Mouse (Mus musculus) G1E (cell line): ENCODE data around the gene Calu. TPM values are rescaled to one million over a fixed set of nuclear protein-coding genes. Genes with fewer than 3 reads are reported as not detected.

ENCODE experiments used
- ATAC-seq: 2 replicates; pipeline ENCODE4 v1.8.0; 2016; ENCODE audit warnings: mild to moderate bottlenecking; ENCODE audit not compliant: insufficient number of reproducible peaks, poor library complexity, low FRiP score, severe bottlenecking; ENCODE audit errors: extremely low read depth
- DNase-seq: peaks from one replicate; pipeline ENCODE4 v3.0.0; 2012; ENCODE audit warnings: low spot score
- H3K27me3 ChIP-seq: 2 replicates; pipeline ENCODE4 v1.6.1; 2012; ENCODE audit warnings: mild to moderate bottlenecking, low read length, inconsistent platforms; ENCODE audit not compliant: insufficient read depth
- H3K36me3 ChIP-seq: replicated peaks from 2 replicates; pipeline ENCODE3; 2012; ENCODE audit warnings: mild to moderate bottlenecking, inconsistent platforms
- H3K4me1 ChIP-seq: 2 replicates; pipeline ENCODE4 v1.6.1; 2012; ENCODE audit warnings: low read depth, low read length, inconsistent platforms, mixed read lengths; ENCODE audit not compliant: insufficient read depth
- H3K4me3 ChIP-seq: 2 replicates; pipeline ENCODE4 v1.5.1; 2012; ENCODE audit warnings: low read depth, mild to moderate bottlenecking, inconsistent platforms, low read length, moderate library complexity, mixed read lengths
- H3K9me3 ChIP-seq: replicated peaks from 2 replicates; pipeline ENCODE4 v1.6.1; 2012; ENCODE audit warnings: inconsistent platforms
- CTCF ChIP-seq: IDR thresholded peaks from 2 replicates; pipeline ENCODE4 v1.5.1; 2012; ENCODE audit warnings: low read depth, low read length, inconsistent platforms, mixed read lengths
- GATA1 ChIP-seq: IDR thresholded peaks from 2 replicates; pipeline ENCODE4 v1.6.1; 2012; ENCODE audit warnings: borderline replicate concordance, low read length, inconsistent platforms, mixed read lengths
- GATA2 ChIP-seq: IDR thresholded peaks from 2 replicates; pipeline ENCODE4 v1.6.1; 2012; ENCODE audit warnings: low read depth, low read length, inconsistent platforms, borderline replicate concordance
- POLR2AphosphoS5 ChIP-seq: IDR thresholded peaks from 2 replicates; pipeline ENCODE4 v1.6.1; 2012; ENCODE audit warnings: low read depth, low read length, inconsistent platforms; ENCODE audit not compliant: insufficient replicate concordance
- TAL1 ChIP-seq: conservative IDR thresholded peaks from 2 replicates; pipeline ENCODE4 v1.6.1; 2012; ENCODE audit warnings: low read depth, low read length, inconsistent platforms, mixed read lengths
- polyA plus RNA-seq: library from polyadenylated mRNA; stranded (reverse); fragments of >175 nt; gene quantifications from 2 replicates; pipeline ENCODE4 v1.2.3, GENCODE M21; 2012
- total RNA-seq, 2 experiments: library from RNA; stranded (forward) in 1 of 2; stranded (reverse) in 1 of 2; fragments of 200-1000 nt in 1 of 2; fragments of >200 nt in 1 of 2; fragmentation: Nextera tagmentation in 1 of 2; gene quantifications; 2 replicates each; pipeline ENCODE4 v1.2.3; 2014 to 2017

Gene Calu
- total and polyA plus RNA-seq, 3 experiments, result 25.4 to 113 (median 62.8) TPM

- H3K4me1 ChIP-seq, result peaks cover 24% of the 10 kb centered on the region
- H3K4me3 ChIP-seq, result no peak overlapping the region
- no peaks in the 10 kb centered on the region for H3K36me3 ChIP-seq
- DNase-seq, result no peak
- peaks cover 51% of the 10 kb centered on the region for H3K27me3 ChIP-seq
- TF ChIP-seq POLR2AphosphoS5 (no peak), TAL1 (no peak), GATA1 (no peak), GATA2 (no peak), CTCF (no peak)
- H3K9me3 ChIP-seq, result no peaks in the 10 kb centered on the region
- ATAC-seq, result no peak
Observed at GRCm38 (mm10) chr6:29391802-29392201, 43.9 kb downstream of the Calu start.

DNA sequence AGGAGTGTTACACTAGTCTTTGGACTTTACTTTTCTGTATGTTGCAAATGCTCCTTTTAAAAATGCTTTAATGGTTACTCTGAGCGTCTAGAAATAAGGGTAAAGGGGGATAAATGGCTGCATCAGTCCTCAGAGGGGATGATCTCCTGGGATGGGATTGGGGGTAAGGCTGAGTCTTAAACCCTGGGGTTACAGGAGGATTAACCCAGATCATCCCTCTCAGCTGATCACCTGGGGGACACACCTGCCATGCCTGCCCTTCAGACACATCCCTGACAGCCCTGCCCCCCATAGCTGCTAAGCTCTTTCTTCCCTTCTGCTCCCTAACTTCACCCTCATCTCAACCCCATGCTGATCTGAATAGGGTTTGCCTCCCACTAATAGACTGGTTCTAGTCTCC is 46.4 kb downstream of the Calu start:
- no peak for TF ChIP-seq CTCF
- TF ChIP-seq TAL1, result no peak
- no peak for TF ChIP-seq GATA1
- no peak for TF ChIP-seq GATA2
- Histone ChIP-seq H3K4me1 (peaks cover 14% of the 10 kb centered on the region), H3K36me3 (no peaks in the 10 kb centered on the region), H3K4me3 (no peak overlapping the region), H3K27me3 (peaks cover 63% of the 10 kb centered on the region), H3K9me3 (no peaks in the 10 kb centered on the region)
- DNase-seq, result no peak
- ATAC-seq, result no peak

DNA sequence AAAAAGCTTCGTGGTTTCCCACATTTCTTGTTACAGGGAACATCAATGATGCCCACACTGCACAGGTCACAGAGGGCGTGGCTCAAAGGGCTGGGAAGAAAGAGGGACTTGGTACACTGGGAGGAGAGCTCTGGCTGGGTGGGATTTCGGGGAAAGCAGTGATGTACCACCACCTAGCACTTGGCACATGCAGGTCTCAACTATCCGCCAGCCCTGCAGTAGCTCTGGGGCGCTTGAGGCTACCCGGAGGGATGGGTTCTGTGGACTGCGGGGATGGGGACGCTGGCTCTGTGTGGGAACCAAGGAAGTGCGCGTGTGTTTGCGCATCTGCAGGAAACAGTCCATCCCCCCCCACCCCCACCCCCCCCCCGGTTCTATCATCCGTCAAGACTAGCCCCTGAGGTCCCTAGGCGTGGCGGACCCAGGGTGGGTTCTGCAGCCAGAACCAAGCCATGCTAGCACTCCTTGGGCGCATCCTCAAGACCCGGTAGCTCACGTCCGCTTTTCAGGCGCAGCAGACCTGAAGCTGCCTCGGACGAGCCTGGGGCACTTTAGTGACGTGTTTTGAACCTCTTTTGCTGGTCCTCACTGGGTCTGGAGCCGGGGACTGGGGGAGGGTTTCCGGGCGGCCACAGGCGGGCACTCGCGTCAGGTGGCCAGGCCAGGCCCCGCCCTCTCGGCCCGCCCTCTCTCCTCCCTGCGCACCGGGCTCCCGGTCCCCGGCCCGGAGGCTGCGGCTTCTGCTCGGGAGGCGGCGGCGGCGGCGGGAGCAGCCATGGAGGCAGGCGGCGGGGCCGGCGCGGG is 48.2 kb downstream of the Calu start, which contains the start of gene Ccdc136:
TSS of gene Ccdc136 (plus strand) at position 400 of the 804 bp plus-strand sequence.
- peaks cover 74% of the 10 kb centered on the region for H3K27me3 ChIP-seq
- ATAC-seq (no peak), DNase-seq (peak; percentile 21)
- H3K4me1 ChIP-seq, result peaks cover 14% of the 10 kb centered on the region
- H3K36me3 ChIP-seq, result no peaks in the 10 kb centered on the region
- no peaks in the 10 kb centered on the region for H3K9me3 ChIP-seq
- peak within 1 kb of the TSS; percentile 67 for H3K4me3 ChIP-seq
- TF ChIP-seq GATA1 (no peak), POLR2AphosphoS5 (no peak), CTCF (no peak), GATA2 (no peak), TAL1 (no peak)

GRCm38 (mm10) chr6:29396714-29397540 is 49.1 kb downstream of the Calu start:
- Histone ChIP-seq H3K36me3 (no peaks in the 10 kb centered on the region), H3K4me1 (peaks cover 14% of the 10 kb centered on the region), H3K9me3 (no peaks in the 10 kb centered on the region), H3K4me3 (peak overlapping the region; percentile 67; the same call in 1 of the 2 replicates), H3K27me3 (peaks cover 77% of the 10 kb centered on the region)
- DNase-seq, result no peak
- no peak for ATAC-seq
- TF ChIP-seq GATA2 (no peak), POLR2AphosphoS5 (no peak), CTCF (no peak), TAL1 (no peak), GATA1 (no peak)

- no peaks in the 10 kb centered on the region for H3K9me3 ChIP-seq
- DNase-seq (no peak), ATAC-seq (no peak)
- H3K27me3 ChIP-seq, result peaks cover 84% of the 10 kb centered on the region
- peaks cover 14% of the 10 kb centered on the region for H3K4me1 ChIP-seq
- no peaks in the 10 kb centered on the region for H3K36me3 ChIP-seq
- no peak for TF ChIP-seq GATA1
- no peak for TF ChIP-seq CTCF
- no peak for TF ChIP-seq POLR2AphosphoS5
- TF ChIP-seq GATA2, result no peak
- TF ChIP-seq TAL1, result no peak
- no peak overlapping the region for H3K4me3 ChIP-seq
Observed at GRCm38 (mm10) chr6:29397575-29397974, 49.7 kb downstream of the Calu start.

DNA sequence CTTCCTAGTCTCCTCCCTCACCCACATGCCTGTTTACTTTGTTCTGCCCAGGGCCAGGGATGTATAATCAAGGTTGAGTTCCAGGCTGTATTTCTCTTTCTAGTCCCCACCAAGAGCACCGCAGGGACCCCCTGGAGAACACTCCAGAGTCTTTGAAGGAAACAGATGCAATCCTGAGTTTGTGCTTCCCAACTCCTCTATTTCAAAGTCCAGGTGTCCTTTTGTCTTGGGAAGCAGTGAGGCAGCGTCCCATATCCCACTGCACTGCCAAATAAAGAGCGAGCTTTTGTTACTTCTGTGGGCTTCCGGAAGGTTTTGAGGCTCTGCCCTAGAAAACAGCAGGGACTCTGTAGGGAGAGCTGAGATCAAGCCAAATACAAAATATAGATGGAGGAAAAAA is 52.0 kb downstream of the Calu start:
- TF ChIP-seq POLR2AphosphoS5 (no peak), TAL1 (no peak), GATA1 (no peak), CTCF (no peak), GATA2 (no peak)
- no peak for ATAC-seq
- no peaks in the 10 kb centered on the region for H3K9me3 ChIP-seq

More for the DNA sequence above, 52.0 kb downstream of the Calu start:
- peaks cover 14% of the 10 kb centered on the region for H3K4me1 ChIP-seq
- peaks cover 87% of the 10 kb centered on the region for H3K27me3 ChIP-seq
- no peak overlapping the region for H3K4me3 ChIP-seq
- H3K36me3 ChIP-seq, result no peaks in the 10 kb centered on the region
- DNase-seq, result no peak
